Mouse (Mus musculus) liver, postnatal 0 days (tissue): ENCODE measurements at regions not wholly inside any gene's neighbourhood (a gene's known extent, or its start where the extent isn't known, plus 50 kb on each side); places are given as distances from the start of the nearest gene placed in this dataset.

Experiments used
- ATAC-seq: fragments of 200-750 bp; cut with Nextera tagmentation; 2 replicates; pipeline ENCODE4 v1.8.0; 2017; ENCODE audit warnings: mild to moderate bottlenecking, moderate library complexity
- DNase-seq: peaks from one replicate; pipeline ENCODE4 v3.0.0-alpha.2; 2016
- H3K27ac ChIP-seq: fragments of 300-500 bp; sonication (generic); 2 replicates; pipeline ENCODE4 v1.5.1; 2014; ENCODE audit warnings: antibody characterized with exemption, moderate library complexity, mild to moderate bottlenecking, low read depth
- H3K27me3 ChIP-seq: fragments of 300-500 bp; sonication (generic); 2 replicates; pipeline ENCODE4 v1.6.1; 2014; ENCODE audit warnings: low read length, control low read depth, mixed read lengths; ENCODE audit not compliant: insufficient read depth
- H3K36me3 ChIP-seq: fragments of 300-500 bp; sonication (generic); replicated peaks from 2 replicates; pipeline ENCODE4 v1.6.1; 2014; ENCODE audit warnings: mild to moderate bottlenecking, control low read depth, low read length, moderate library complexity, mixed read lengths; ENCODE audit not compliant: insufficient read depth
- H3K4me1 ChIP-seq: fragments of 300-500 bp; sonication (generic); 2 replicates; pipeline ENCODE4 v1.6.1; 2014; ENCODE audit warnings: antibody characterized with exemption, mild to moderate bottlenecking, control low read depth; ENCODE audit not compliant: insufficient read depth
- H3K4me2 ChIP-seq: fragments of 300-500 bp; sonication (generic); 2 replicates; pipeline ENCODE4 v1.6.1; 2014; ENCODE audit warnings: low read depth, mild to moderate bottlenecking, low read length, moderate library complexity, mixed read lengths
- H3K4me3 ChIP-seq: fragments of 300-500 bp; sonication (generic); 2 replicates; pipeline ENCODE4 v1.5.1; 2014; ENCODE audit warnings: low read depth, low read length
- H3K9ac ChIP-seq: fragments of 300-500 bp; sonication (generic); replicated peaks from 2 replicates; pipeline ENCODE4 v1.6.1; 2014; ENCODE audit warnings: mild to moderate bottlenecking, moderate library complexity
- H3K9me3 ChIP-seq: fragments of 300-500 bp; sonication (generic); 2 replicates; pipeline ENCODE4 v1.6.1; 2016; ENCODE audit warnings: mild to moderate bottlenecking, control low read depth, low read length, mixed read lengths
- CTCF ChIP-seq: sonication (generic); IDR thresholded peaks from 2 replicates; pipeline ENCODE4 v1.5.1; 2016; ENCODE audit warnings: antibody characterized with exemption, low read depth
- EP300 ChIP-seq: IDR thresholded peaks from 2 replicates; pipeline ENCODE4 v1.6.1; 2016; ENCODE audit warnings: antibody characterized with exemption, low read depth, mild to moderate bottlenecking
- WGBS: fragments of 180-500 bp; shearing (Covaris S2); extraction: QIAGEN DNeasy Blood & Tissue Kit; methylation state at CpG from one replicate; pipeline ENCODE4 v1.1.7; 2014; ENCODE audit not compliant: insufficient replicate concordance; 5-methylcytosine and 5-hydroxymethylcytosine counted together

GRCm38 (mm10) chr3:139802716-139803710 is 597.5 kb downstream of the Stpg2 start:
- Histone ChIP-seq H3K27me3 (no peaks in the 10 kb centered on the region), H3K9me3 (no peaks in the 10 kb centered on the region; the same call in 1 of the 2 replicates), H3K9ac (no peak overlapping the region), H3K36me3 (no peaks in the 10 kb centered on the region), H3K4me3 (no peak overlapping the region), H3K4me2 (no peak overlapping the region), H3K27ac (no peak overlapping the region), H3K4me1 (no peaks in the 10 kb centered on the region)
- ATAC-seq (no peak), DNase-seq (no peak)
- 56% methylated on average over 7 of the region's 7 CpGs for WGBS
- TF ChIP-seq EP300 = no peak
- TF ChIP-seq CTCF = no peak

- Histone ChIP-seq H3K4me2 (no peak overlapping the region), H3K27me3 (no peaks in the 10 kb centered on the region), H3K9me3 (no peaks in the 10 kb centered on the region), H3K27ac (no peak overlapping the region), H3K4me3 (no peak overlapping the region), H3K36me3 (no peaks in the 10 kb centered on the region), H3K9ac (no peak overlapping the region), H3K4me1 (no peaks in the 10 kb centered on the region)
- 71% methylated on average over 10 of the region's 10 CpGs for WGBS
- TF ChIP-seq CTCF (no peak), EP300 (no peak)
- no peak for ATAC-seq
- DNase-seq = no peak
Measured at GRCm38 (mm10) chr3:139828014-139828413, 622.5 kb downstream of the Stpg2 start.

GRCm38 (mm10) chr3:139828581-139828980 is 623.1 kb downstream of the Stpg2 start:
- no peak for ATAC-seq
- Histone ChIP-seq H3K4me1 (no peaks in the 10 kb centered on the region), H3K4me2 (no peak overlapping the region), H3K27me3 (no peaks in the 10 kb centered on the region), H3K9me3 (no peaks in the 10 kb centered on the region), H3K27ac (no peak overlapping the region), H3K4me3 (no peak overlapping the region), H3K36me3 (no peaks in the 10 kb centered on the region), H3K9ac (no peak overlapping the region)
- WGBS = 67% methylated on average over 2 of the region's 2 CpGs
- no peak for TF ChIP-seq CTCF
- DNase-seq = no peak

GRCm38 (mm10) chr3:139832599-139832998 is 627.1 kb downstream of the Stpg2 start:
- no peaks in the 10 kb centered on the region for H3K36me3 ChIP-seq
- H3K27ac ChIP-seq = no peak overlapping the region
- H3K4me3 ChIP-seq = no peak overlapping the region
- no peak for ATAC-seq
- H3K4me1 ChIP-seq = no peaks in the 10 kb centered on the region
- no peaks in the 10 kb centered on the region for H3K9me3 ChIP-seq
- DNase-seq = no peak
- 69% methylated on average over 5 of the region's 5 CpGs for WGBS
- no peak for TF ChIP-seq CTCF
- H3K9ac ChIP-seq = no peak overlapping the region
- H3K27me3 ChIP-seq = no peaks in the 10 kb centered on the region
- H3K4me2 ChIP-seq = no peak overlapping the region

GRCm38 (mm10) chr3:139842015-139842414 is 636.5 kb downstream of the Stpg2 start:
- H3K27me3 ChIP-seq = no peaks in the 10 kb centered on the region
- WGBS = 73% methylated on average over 3 of the region's 3 CpGs
- no peaks in the 10 kb centered on the region for H3K4me1 ChIP-seq

GRCm38 (mm10) chr3:139842988-139843605 is 637.6 kb downstream of the Stpg2 start:
- H3K9me3 ChIP-seq = no peaks in the 10 kb centered on the region
- H3K4me1 ChIP-seq = no peaks in the 10 kb centered on the region
- no peak for DNase-seq

More at GRCm38 (mm10) chr3:139842015-139842414, 636.5 kb downstream of the Stpg2 start:
- H3K36me3 ChIP-seq = no peaks in the 10 kb centered on the region
- H3K9ac ChIP-seq = no peak overlapping the region
- H3K27ac ChIP-seq = no peak overlapping the region
- ATAC-seq = no peak
- DNase-seq = no peak
- H3K4me3 ChIP-seq = no peak overlapping the region
- TF ChIP-seq CTCF = no peak
- TF ChIP-seq EP300 = no peak
- H3K4me2 ChIP-seq = no peak overlapping the region
- no peaks in the 10 kb centered on the region for H3K9me3 ChIP-seq

More at GRCm38 (mm10) chr3:139842988-139843605, 637.6 kb downstream of the Stpg2 start:
- H3K27ac ChIP-seq = no peak overlapping the region
- H3K4me2 ChIP-seq = no peak overlapping the region
- no peak for TF ChIP-seq CTCF
- no peak for TF ChIP-seq EP300
- no peak for ATAC-seq
- H3K9ac ChIP-seq = no peak overlapping the region
- no peak overlapping the region for H3K4me3 ChIP-seq
- whole genome bisulfite sequencing = 67% methylated on average over 5 of the region's 5 CpGs
- no peaks in the 10 kb centered on the region for H3K27me3 ChIP-seq
- no peaks in the 10 kb centered on the region for H3K36me3 ChIP-seq
